Mouse (Mus musculus) spleen, adult 2 months (tissue): Measurements from ENCODE around the gene Camk1d.

Experiments used
- CTCF ChIP-seq: fragments of 200-500 bp; IDR thresholded peaks from 2 replicates; pipeline ENCODE4 v1.5.1; 2011; ENCODE audit warnings: mild to moderate bottlenecking, inconsistent platforms; ENCODE audit not compliant: insufficient read depth, insufficient read length, insufficient replicate concordance; ENCODE audit errors: extremely low read depth
- POLR2A ChIP-seq: fragments of 200-500 bp; IDR thresholded peaks from 2 replicates; pipeline ENCODE4 v1.6.1; 2011; ENCODE audit warnings: low read depth, low read length, inconsistent platforms

GRCm38 (mm10) chr2:5458671-5459235 is 255.6 kb downstream of the Camk1d start:
- TF ChIP-seq CTCF (no peak), POLR2A (no peak)
